Mouse (Mus musculus) heart, adult 11 months (tissue): ENCODE measurements around the gene Ppp1r12a.

ENCODE experiments used
- DNase-seq: peaks from one replicate; pipeline ENCODE4 v3.0.0; 2022

The Ppp1r12a gene

DNA sequence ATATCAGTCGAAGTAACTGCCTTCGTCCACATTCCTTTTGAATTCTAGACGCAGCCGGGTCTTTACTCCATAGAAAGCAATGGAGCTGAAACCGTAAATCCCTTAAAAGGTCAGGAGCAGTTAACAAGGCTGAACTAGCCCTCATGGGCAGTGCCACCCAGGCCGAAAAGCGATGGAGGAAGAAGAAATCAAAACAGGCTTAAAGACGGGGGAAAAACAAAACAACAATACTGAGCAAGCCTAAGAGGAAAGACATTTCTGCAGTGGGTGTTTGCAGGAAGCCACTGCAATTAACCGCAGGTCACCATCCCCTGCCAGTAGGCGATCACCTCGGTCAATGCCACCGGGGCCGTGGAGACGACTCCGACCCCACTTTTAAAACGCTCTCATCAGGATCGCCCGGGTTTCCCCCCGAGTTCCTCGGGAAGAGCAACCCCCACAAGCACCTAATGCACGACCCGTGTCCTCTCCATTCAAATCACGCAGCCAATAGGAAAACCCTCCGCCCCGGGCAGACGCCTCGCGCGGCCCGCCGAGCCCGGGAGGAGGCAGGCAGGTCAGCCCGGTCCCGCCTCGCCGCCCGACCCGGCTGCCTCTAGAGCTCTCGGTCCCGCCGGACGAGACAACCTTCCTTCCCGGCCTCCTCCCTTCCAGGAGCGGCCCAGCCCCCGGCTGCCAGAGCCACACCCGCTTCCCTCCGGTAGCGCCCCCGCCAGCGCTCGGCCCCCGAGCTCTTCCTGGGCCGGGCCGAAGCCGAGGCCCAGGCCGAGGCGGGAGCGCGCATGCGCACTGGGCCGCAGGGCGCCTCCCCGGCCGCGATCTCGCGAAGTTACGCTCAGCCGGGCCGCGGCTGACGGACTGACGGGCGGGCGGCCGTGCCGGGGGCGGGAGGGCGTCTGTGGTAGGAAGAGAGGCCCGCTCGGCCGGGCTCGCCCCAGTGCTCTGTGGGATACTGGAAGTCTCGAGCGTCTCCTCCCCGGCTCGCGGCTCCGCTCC is at the start of gene Ppp1r12a:
Ppp1r12a (plus strand) TSS at position 933 of the 996 bp plus-strand sequence.
- peak; percentile 100 for DNase-seq

DNA sequence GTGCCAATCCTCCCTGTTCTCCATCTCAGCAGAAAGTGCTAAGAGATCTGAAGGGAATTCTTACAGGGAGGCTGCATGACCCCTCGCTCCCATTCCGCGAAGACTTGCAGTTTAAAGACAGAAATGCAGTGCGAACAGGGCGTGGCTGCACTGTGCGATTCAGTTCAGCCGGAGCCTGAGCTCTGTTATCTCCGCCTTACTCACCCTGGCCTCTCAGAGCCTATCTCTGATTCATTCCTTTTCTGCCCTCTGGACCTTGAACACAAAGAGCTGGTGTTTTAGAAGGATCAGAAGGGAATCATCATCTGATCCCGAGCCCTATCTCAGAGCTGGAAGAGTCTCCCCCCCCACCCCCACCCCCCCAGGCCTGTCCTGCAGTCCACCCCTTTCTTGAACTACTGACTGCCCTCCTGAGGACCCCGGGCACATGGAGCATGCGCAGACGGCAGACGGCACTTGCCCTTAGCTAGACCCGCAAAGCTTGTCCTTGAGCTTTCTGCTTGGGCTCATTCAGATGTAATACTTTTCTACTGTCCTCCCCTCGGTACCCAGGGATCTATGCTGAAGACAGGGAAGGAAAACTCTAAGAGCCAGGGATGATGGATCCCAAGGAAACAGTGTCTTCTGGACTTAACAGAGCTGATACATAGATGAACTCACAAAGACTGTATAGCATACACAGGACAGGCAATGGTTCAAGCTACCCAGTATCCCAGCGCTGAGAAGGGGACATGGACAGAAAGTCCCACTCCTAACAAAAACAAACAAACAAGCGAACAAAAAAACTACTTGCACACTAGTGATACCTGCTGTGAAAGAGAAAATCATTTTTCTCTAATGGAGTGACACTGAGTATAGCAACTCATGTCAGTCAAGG is 48.4 kb upstream of the Ppp1r12a start:
- no peak for DNase-seq

GRCm38 (mm10) chr10:108118200-108119163 is 43.5 kb upstream of the Ppp1r12a start:
- no peak for DNase-seq

DNA sequence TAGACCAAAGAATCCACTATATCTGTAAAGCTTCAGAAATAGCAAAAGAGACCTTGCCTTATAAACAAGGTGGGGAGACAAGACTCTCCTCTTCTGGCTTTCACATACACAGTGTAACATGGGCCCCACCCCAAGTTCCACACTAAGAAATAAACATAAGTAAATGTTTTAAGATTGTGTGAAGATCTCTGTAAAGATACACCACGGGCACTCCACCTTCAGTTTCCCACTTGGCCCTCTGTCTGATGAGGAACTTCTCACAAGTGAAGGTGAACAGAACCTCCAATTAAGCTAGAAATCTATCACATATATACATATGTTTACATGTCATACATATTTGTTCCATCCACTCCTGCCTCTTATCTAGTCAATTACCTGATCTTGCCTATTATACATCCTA is 42.6 kb upstream of the Ppp1r12a start:
- DNase-seq, result no peak

- DNase-seq, result no peak
Measured at GRCm38 (mm10) chr10:108124934-108125599, 36.9 kb upstream of the Ppp1r12a start.

DNA sequence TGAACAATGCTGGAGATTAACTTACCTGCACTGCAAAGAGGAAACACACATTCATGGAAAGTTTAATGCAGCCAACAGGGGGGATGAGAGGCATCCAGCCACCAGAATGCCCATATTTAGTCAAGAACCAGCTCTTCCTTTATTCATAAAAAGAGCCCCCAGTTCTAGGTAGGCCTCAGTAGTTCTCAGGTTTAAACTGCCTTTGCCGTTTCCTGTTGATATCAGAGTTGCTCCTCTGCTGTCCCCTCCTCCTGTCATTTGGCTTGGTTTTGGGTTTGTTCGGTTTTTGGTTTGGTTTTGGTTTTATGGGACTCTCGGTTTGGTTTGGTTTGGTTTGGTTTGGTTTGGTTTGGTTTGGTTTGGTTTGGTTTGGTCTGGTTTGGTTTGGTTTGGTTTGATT is 32.8 kb upstream of the Ppp1r12a start:
- no peak for DNase-seq

DNA sequence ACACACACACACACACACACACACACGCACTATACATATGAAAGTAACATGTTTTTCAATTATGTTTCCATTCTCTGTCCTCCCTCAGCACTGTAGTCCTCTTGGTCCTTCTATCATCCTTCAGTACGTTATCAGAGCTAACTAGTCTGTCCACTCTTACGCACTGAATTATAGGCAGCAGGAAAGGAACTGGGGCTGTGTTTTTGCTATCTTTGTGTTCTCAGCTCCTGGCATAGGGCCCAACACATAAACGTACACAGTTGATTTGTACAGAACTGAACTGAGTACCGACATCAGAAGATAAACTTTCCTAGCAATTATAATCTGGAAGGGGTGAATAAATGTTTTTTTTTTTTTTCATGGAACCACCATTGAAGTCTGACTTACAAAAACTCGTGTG is 30.1 kb upstream of the Ppp1r12a start:
- DNase-seq, result no peak

DNA sequence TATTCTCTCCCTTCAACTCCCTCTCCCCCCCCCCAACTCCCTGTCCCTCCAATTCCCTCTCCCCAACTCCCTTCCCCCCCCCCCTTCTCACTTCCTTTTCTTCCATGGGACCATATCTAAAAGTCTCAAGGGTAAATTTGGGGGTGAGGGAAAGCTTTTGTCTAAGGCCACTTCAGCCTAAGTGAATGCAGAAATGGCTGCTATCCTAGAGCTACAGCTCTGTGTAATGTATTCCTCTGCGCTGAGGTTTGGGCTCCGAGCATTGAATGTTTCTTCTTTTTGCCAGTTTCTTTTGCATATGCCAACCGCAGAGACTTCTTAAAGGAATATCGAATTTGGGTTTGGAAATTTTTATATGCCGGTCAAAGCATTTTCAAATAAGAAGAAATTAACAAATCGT is 28.7 kb upstream of the Ppp1r12a start:
- no peak for DNase-seq

- DNase-seq, result no peak
Measured at GRCm38 (mm10) chr10:108133745-108134144, 28.2 kb upstream of the Ppp1r12a start.

DNA sequence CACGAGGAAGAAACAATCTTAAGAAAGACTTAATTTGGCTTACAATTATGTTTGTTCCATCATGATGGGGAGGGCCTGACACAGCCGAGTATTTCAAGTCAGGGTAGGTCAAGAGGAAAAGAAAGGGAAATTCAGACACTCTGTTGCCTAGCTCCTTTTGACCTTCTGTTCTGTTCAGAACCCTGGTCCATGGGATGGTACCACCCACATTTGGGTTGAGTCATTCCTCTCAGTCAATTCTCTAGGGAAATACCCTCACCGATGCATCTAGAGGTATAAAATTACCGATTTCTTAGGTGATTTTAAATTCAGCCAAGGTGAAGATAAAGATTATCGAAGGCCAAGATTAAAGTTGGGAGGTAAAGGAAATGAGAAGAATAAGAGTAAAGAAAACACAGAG is 23.6 kb upstream of the Ppp1r12a start:
- no peak for DNase-seq

DNA sequence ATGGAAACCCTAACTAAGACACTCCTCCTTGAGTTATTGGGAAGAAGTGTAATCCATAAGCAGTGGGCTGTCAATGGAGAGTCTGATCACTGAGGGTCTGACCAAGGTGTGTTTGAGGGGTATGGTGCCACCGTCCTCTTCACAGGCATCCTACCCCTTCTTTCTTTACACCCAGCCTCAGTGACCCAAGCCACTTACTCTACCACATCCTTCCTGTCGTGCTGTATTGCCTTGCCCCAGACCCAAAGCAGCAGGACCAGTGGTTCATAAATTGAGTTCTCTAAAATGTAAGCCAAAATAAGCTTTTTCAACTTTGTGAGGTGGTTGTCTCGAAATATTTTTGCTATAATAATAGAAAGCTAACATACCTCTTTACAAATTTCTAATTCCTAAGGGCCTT is 22.2 kb upstream of the Ppp1r12a start:
- no peak for DNase-seq

DNA sequence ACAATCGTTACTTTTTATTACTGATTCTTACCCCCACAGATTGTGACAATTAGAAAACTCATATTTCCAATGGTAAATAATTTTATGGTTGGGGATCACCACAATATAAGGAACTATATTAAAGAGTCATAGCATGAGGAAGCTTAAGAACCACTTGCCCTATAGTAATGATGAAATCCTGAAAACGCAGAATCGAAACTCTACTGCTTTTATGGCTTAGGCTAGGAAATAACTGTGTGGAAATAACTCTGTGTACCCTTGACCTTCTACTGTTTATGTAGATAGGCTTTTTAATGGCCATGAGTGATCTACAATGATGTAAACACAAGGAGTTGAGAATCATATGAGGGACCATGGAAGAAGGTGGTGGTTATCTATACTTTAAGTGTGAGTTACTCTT is 21.3 kb upstream of the Ppp1r12a start:
- no peak for DNase-seq

DNA sequence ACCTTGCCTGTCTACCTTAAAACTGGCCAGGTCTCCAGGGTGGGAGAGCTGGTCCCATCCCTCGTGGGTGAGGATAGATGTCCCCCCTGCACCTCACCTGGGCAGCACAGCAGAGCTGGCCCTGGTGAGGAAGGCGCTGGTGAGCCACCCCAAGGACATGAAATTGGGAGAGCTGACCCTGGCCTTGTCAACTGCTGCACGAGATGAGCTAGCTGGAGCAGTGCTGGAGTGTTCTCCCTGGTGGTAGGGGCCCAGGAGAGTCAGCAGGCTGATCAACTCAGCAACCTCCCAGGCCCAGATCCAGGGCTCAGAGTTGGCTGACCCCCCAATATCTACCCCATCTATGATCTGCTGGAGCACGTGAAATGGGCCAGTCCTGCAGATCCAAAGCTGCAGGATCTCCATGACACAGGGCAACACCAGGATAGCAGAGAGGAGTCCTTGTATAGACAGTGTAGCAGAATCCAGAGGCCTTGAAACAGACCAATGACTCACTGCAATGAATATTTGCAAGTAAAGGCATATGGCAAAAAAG is 17.9 kb upstream of the Ppp1r12a start:
- no peak for DNase-seq

DNA sequence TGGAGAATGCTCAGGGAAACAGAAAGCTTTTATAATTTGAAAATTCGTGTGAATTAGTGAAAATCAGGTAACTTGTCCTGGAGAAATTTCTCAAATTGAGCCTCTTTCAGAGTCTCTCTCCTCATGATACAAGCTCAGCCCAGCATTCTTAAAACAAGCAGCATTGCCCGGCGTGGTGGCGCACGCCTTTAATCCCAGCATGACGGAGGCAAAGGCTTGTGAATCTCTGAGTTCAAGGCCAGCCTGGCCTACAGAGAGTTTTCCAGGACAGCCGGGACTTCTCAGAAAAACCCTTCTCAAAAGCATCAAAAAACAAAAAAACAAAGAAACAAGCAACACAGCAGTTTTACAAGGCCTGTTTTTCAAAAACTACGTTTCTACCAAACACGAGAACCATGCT is 16.3 kb upstream of the Ppp1r12a start:
- no peak for DNase-seq

- DNase-seq, result no peak
Measured at GRCm38 (mm10) chr10:108147031-108147430, 15.0 kb upstream of the Ppp1r12a start.

DNA sequence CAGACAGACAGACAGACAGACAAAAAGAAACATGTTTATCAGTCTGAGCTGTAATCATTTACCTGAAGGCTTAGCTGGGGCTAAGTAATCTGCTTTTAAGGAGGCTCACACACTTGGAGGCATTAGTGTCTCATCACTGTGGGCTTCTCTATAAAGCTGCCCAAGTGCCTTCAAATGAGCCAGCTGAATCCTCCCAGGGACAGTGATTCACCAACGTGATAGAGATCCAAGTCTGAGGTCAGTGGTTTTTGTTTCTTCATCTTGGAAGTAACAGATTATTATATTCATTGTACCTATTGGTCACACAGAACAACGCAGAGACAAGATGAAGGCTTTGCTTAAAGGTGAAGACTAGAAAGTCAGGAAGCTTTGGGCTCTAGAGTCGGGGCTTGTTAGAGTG is 8.7 kb upstream of the Ppp1r12a start:
- no peak for DNase-seq

DNA sequence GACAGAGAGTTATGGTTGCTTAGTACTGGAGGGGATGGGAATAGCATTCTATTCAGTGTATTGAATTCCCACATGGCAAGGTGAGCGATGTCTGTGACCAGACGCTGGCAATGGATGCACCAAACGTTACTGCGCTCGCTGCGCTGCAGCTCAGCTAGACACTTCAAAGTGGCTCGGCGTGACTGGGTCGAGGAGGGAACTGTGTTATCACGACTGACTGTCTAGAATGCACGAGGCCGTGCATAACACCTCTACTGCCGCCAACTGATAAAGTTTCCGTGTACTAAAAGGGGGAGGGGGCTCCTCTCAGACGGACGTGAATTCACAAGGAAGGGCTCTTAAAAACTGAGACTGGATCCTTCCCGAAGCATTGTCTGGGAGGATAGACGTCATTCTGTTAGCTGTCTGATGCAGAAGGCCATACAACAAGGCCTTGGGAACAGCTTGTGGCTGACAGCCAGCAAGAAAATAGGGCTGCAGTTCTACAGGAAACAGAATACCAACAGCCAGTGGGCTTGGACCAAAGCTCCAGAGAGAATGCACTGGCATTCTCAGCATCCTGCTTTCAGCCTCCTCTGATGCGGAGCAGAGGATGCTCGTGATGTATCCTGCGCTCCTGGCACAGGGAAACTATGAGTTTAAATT is 6.8 kb upstream of the Ppp1r12a start:
- DNase-seq, result no peak

- no peak for DNase-seq
Measured at GRCm38 (mm10) chr10:108155687-108156067, 6.3 kb upstream of the Ppp1r12a start.

GRCm38 (mm10) chr10:108156128-108156527 is 5.9 kb upstream of the Ppp1r12a start:
- DNase-seq, result no peak

- peak; percentile 85 for DNase-seq
Measured at GRCm38 (mm10) chr10:108159002-108159401, 3.0 kb upstream of the Ppp1r12a start.
